Mouse (Mus musculus) embryonic facial prominence, embryonic 13.5 days (tissue): ENCODE results near the gene Plau. TPM values are rescaled to one million over a fixed set of nuclear protein-coding genes. Genes with fewer than 3 reads are reported as not detected.

Experiments used
- ATAC-seq: fragments of 200-750 bp; cut with Nextera tagmentation; 2 replicates; pipeline ENCODE4 v1.8.0; 2017; ENCODE audit warnings: low read depth; ENCODE audit not compliant: insufficient number of reproducible peaks, insufficient read depth, low FRiP score, low TSS enrichment
- H3K27ac ChIP-seq: fragments of 300-500 bp; sonication (generic); 2 replicates; pipeline ENCODE4 v1.5.1; 2015; ENCODE audit warnings: moderate library complexity, mild to moderate bottlenecking, inconsistent platforms
- H3K27me3 ChIP-seq: fragments of 300-500 bp; sonication (generic); 2 replicates; pipeline ENCODE4 v1.6.1; 2015; ENCODE audit warnings: mild to moderate bottlenecking, inconsistent platforms
- H3K36me3 ChIP-seq: fragments of 300-500 bp; sonication (generic); 2 replicates; pipeline ENCODE4 v1.6.1; 2015; ENCODE audit warnings: mild to moderate bottlenecking, inconsistent platforms
- H3K4me1 ChIP-seq: fragments of 300-500 bp; sonication (generic); 2 replicates; pipeline ENCODE4 v1.6.1; 2015; ENCODE audit warnings: inconsistent platforms
- H3K4me2 ChIP-seq: fragments of 300-500 bp; sonication (generic); 2 replicates; pipeline ENCODE4 v1.6.1; 2015; ENCODE audit warnings: moderate library complexity, mild to moderate bottlenecking, inconsistent platforms
- H3K4me3 ChIP-seq: fragments of 300-500 bp; sonication (generic); 2 replicates; pipeline ENCODE4 v1.5.1; 2015; ENCODE audit warnings: mild to moderate bottlenecking, inconsistent platforms
- H3K9ac ChIP-seq: fragments of 300-500 bp; sonication (generic); 2 replicates; pipeline ENCODE4 v1.6.1; 2015; ENCODE audit warnings: mild to moderate bottlenecking, inconsistent platforms
- H3K9me3 ChIP-seq: fragments of 300-500 bp; sonication (generic); 2 replicates; pipeline ENCODE4 v1.6.1; 2016; ENCODE audit warnings: inconsistent platforms
- WGBS: fragments of 180-500 bp; shearing (Covaris S2); methylation state at CpG from one replicate; pipeline ENCODE4 v1.1.7; 2015; ENCODE audit warnings: mixed read lengths; 5-methylcytosine and 5-hydroxymethylcytosine counted together
- polyA plus RNA-seq: library from polyadenylated mRNA; unstranded; fragments of >200 nt; fragmentation: Nextera tagmentation; extraction: Ambion mirVana; gene quantifications from 2 replicates; pipeline ENCODE4 v1.2.1, GENCODE M21; 2015

Plau gene
- 2.3 and 2.4 TPM in 2 replicates for polyA plus RNA-seq

- peak; percentile 79 for ATAC-seq
- WGBS: under 1% methylated on average over 33 of the region's 33 CpGs
- Histone ChIP-seq H3K27ac (no peak within 1 kb of the TSS), H3K9me3 (no peaks in the 10 kb centered on the region), H3K36me3 (no peaks in the 10 kb centered on the region), H3K4me3 (peak within 1 kb of the TSS; percentile 57), H3K27me3 (no peaks in the 10 kb centered on the region), H3K9ac (peak within 1 kb of the TSS; percentile 78), H3K4me2 (peak within 1 kb of the TSS; percentile 98), H3K4me1 (peaks cover 6% of the 10 kb centered on the region)
These were observed at the start of gene Plau for GRCm38 (mm10) chr14:20836171-20836904. Gene Plau, plus strand, starts transcription at chr14:20836660.

GRCm38 (mm10) chr14:20788151-20788550 lies 48.3 kb upstream of the Plau start:
- 0 out of 2 replicates have a peak overlapping the region, but pooled peaks have one; percentile 16 for H3K9ac ChIP-seq
- H3K36me3 ChIP-seq: peaks cover 84% of the 10 kb centered on the region
- ATAC-seq: no peak
- H3K4me1 ChIP-seq: peaks cover 48% of the 10 kb centered on the region
- H3K9me3 ChIP-seq: no peaks in the 10 kb centered on the region
- H3K4me3 ChIP-seq: no peak overlapping the region
- 78% methylated on average over 3 of the region's 3 CpGs for WGBS
- no peaks in the 10 kb centered on the region for H3K27me3 ChIP-seq
- no peak overlapping the region for H3K27ac ChIP-seq
- H3K4me2 ChIP-seq: no peak overlapping the region

GRCm38 (mm10) chr14:20789593-20789992 lies 46.9 kb upstream of the Plau start:
- peaks cover 48% of the 10 kb centered on the region for H3K4me1 ChIP-seq
- H3K36me3 ChIP-seq: peaks cover 70% of the 10 kb centered on the region
- 89% methylated on average over 4 of the region's 4 CpGs for WGBS
- no peak for ATAC-seq
- no peak overlapping the region for H3K9ac ChIP-seq
- no peak overlapping the region for H3K4me2 ChIP-seq
- H3K27me3 ChIP-seq: no peaks in the 10 kb centered on the region
- no peak overlapping the region for H3K27ac ChIP-seq
- H3K9me3 ChIP-seq: no peaks in the 10 kb centered on the region
- H3K4me3 ChIP-seq: no peak overlapping the region

- H3K36me3 ChIP-seq: peaks cover 62% of the 10 kb centered on the region
- WGBS: 93% methylated on average over 5 of the region's 5 CpGs
- H3K4me3 ChIP-seq: no peak overlapping the region
- H3K27me3 ChIP-seq: no peaks in the 10 kb centered on the region
- no peak overlapping the region for H3K4me2 ChIP-seq
- H3K4me1 ChIP-seq: peaks cover 54% of the 10 kb centered on the region
- H3K27ac ChIP-seq: no peak overlapping the region
- no peaks in the 10 kb centered on the region for H3K9me3 ChIP-seq
- no peak overlapping the region for H3K9ac ChIP-seq
- no peak for ATAC-seq
These were observed 46.0 kb upstream of the Plau start for GRCm38 (mm10) chr14:20790445-20790844.

- Histone ChIP-seq H3K4me3 (no peak overlapping the region), H3K4me2 (no peak overlapping the region), H3K27me3 (no peaks in the 10 kb centered on the region), H3K36me3 (peaks cover 56% of the 10 kb centered on the region), H3K27ac (no peak overlapping the region), H3K9me3 (no peaks in the 10 kb centered on the region), H3K9ac (0 out of 2 replicates have a peak overlapping the region, but pooled peaks have one; percentile 36), H3K4me1 (peaks cover 52% of the 10 kb centered on the region)
- ATAC-seq: no peak
- 95% methylated on average over 6 of the region's 6 CpGs for WGBS
These were observed 45.5 kb upstream of the Plau start for GRCm38 (mm10) chr14:20790996-20791395.

- Histone ChIP-seq H3K27ac (no peak overlapping the region), H3K4me1 (peaks cover 46% of the 10 kb centered on the region), H3K9ac (0 out of 2 replicates have a peak overlapping the region, but pooled peaks have one; percentile 36), H3K4me2 (peak overlapping the region; percentile 87; the same call in 1 of the 2 replicates), H3K4me3 (no peak overlapping the region), H3K27me3 (no peaks in the 10 kb centered on the region), H3K36me3 (peaks cover 49% of the 10 kb centered on the region), H3K9me3 (no peaks in the 10 kb centered on the region)
- 65% methylated on average over 16 of the region's 16 CpGs for WGBS
- no peak for ATAC-seq
These were observed 44.8 kb upstream of the Plau start for GRCm38 (mm10) chr14:20791511-20792242.

GRCm38 (mm10) chr14:20792243-20792921 lies 44.1 kb upstream of the Plau start:
- no peak for ATAC-seq
- 68% methylated on average over 8 of the region's 8 CpGs for WGBS
- H3K4me3 ChIP-seq: peak overlapping the region; percentile 79
- H3K9me3 ChIP-seq: no peaks in the 10 kb centered on the region
- peaks cover 42% of the 10 kb centered on the region for H3K4me1 ChIP-seq
- H3K4me2 ChIP-seq: peak overlapping the region; percentile 87
- 0 out of 2 replicates have a peak overlapping the region, but pooled peaks have one; percentile 82 for H3K27ac ChIP-seq
- H3K9ac ChIP-seq: peak overlapping the region; percentile 86
- no peaks in the 10 kb centered on the region for H3K27me3 ChIP-seq
- peaks cover 42% of the 10 kb centered on the region for H3K36me3 ChIP-seq

GRCm38 (mm10) chr14:20792922-20793757 lies 43.3 kb upstream of the Plau start:
- Histone ChIP-seq H3K36me3 (peaks cover 35% of the 10 kb centered on the region), H3K4me2 (peak overlapping the region; percentile 87), H3K27me3 (no peaks in the 10 kb centered on the region), H3K4me3 (peak overlapping the region; percentile 79), H3K9me3 (no peaks in the 10 kb centered on the region), H3K9ac (peak overlapping the region; percentile 86), H3K4me1 (peaks cover 37% of the 10 kb centered on the region), H3K27ac (peak overlapping the region; percentile 82)
- 1% methylated on average over 42 of the region's 57 CpGs for WGBS
- peak; percentile 49 for ATAC-seq

GRCm38 (mm10) chr14:20793758-20794531 lies 42.5 kb upstream of the Plau start, which contains the start of gene Camk2g:
Gene Camk2g, minus strand, starts transcription at chr14:20794088.
- Histone ChIP-seq H3K4me3 (peak within 1 kb of the TSS; percentile 79), H3K9me3 (no peaks in the 10 kb centered on the region), H3K4me2 (peak within 1 kb of the TSS; percentile 87), H3K9ac (peak within 1 kb of the TSS; percentile 86), H3K27me3 (no peaks in the 10 kb centered on the region), H3K4me1 (peaks cover 44% of the 10 kb centered on the region), H3K27ac (peak within 1 kb of the TSS; percentile 82), H3K36me3 (peaks cover 27% of the 10 kb centered on the region)
- ATAC-seq: peak; percentile 81
- 2% methylated on average over 46 of the region's 76 CpGs for WGBS

- Histone ChIP-seq H3K9ac (peak overlapping the region; percentile 86), H3K4me2 (peak overlapping the region; percentile 87), H3K27me3 (no peaks in the 10 kb centered on the region), H3K4me1 (peaks cover 44% of the 10 kb centered on the region), H3K27ac (peak overlapping the region; percentile 82), H3K36me3 (peaks cover 21% of the 10 kb centered on the region), H3K9me3 (no peaks in the 10 kb centered on the region), H3K4me3 (peak overlapping the region; percentile 79)
- 9% methylated on average over 9 of the region's 9 CpGs for WGBS
- no peak for ATAC-seq
These were observed 41.9 kb upstream of the Plau start for GRCm38 (mm10) chr14:20794589-20794988.
